Mouse (Mus musculus) CH12.LX (cell line): Measurements from ENCODE around the gene Cipc. TPM values are rescaled to one million over a fixed set of nuclear protein-coding genes. Genes with fewer than 3 reads are reported as not detected.

Experiments used
- DNase-seq: peaks from one replicate; pipeline ENCODE4 v3.0.0-alpha.2; 2013; ENCODE audit errors: extremely low read depth
- H3K27ac ChIP-seq: 2 replicates; pipeline ENCODE4 v1.5.1; 2012; ENCODE audit warnings: low read depth, mild to moderate bottlenecking, control low read depth, moderate library complexity; ENCODE audit not compliant: insufficient read depth
- H3K27me3 ChIP-seq: replicated peaks from 2 replicates; pipeline ENCODE3; 2012; ENCODE audit warnings: inconsistent platforms
- H3K36me3 ChIP-seq, 2 experiments: replicated peaks in 1 of 2; 2 replicates each; pipeline versions ENCODE3 to v1.6.1; 2012; ENCODE audit warnings: inconsistent platforms in 1 of 2, low read length in 1 of 2, mild to moderate bottlenecking in 1 of 2, mixed read lengths in 1 of 2, moderate library complexity in 1 of 2; ENCODE audit not compliant: control insufficient read depth in 1 of 2, insufficient read depth in 1 of 2
- H3K4me1 ChIP-seq, 2 experiments: 2 replicates each; pipeline ENCODE4 v1.6.1; 2012; ENCODE audit warnings: inconsistent platforms in 1 of 2, moderate library complexity in 1 of 2; ENCODE audit not compliant: insufficient read depth in 2 of 2, control insufficient read depth in 1 of 2
- H3K4me2 ChIP-seq: 2 replicates; pipeline ENCODE4 v1.6.1; 2012; ENCODE audit warnings: low read depth, mild to moderate bottlenecking, control low read depth; ENCODE audit not compliant: poor library complexity, insufficient read depth, severe bottlenecking
- H3K4me3 ChIP-seq, 3 experiments: fragments of 150-350 bp in 1 of 3; sonication (generic) in 1 of 3; replicated peaks in 1 of 3; 2 replicates each; pipeline versions ENCODE3 to v1.5.1; 2011 to 2012; ENCODE audit warnings: low read depth in 2 of 3, low read length in 2 of 3, mild to moderate bottlenecking in 2 of 3, moderate library complexity in 2 of 3, control low read depth in 1 of 3, improper control_type of control experiment in 1 of 3, inconsistent platforms in 1 of 3, mixed read lengths in 1 of 3; ENCODE audit not compliant: poor library complexity in 1 of 3
- H3K79me2 ChIP-seq: replicated peaks from 2 replicates; pipeline ENCODE4 v1.6.1; 2012; ENCODE audit warnings: mild to moderate bottlenecking, moderate library complexity; ENCODE audit not compliant: control insufficient read depth, poor library complexity, insufficient read depth, severe bottlenecking; ENCODE audit errors: extremely low read depth
- H3K9ac ChIP-seq: 2 replicates; pipeline ENCODE4 v1.6.1; 2012; ENCODE audit warnings: low read depth, mild to moderate bottlenecking, control low read depth, moderate library complexity; ENCODE audit not compliant: insufficient read depth
- H3K9me3 ChIP-seq: replicated peaks from 2 replicates; pipeline ENCODE3; 2012; ENCODE audit warnings: low read length, inconsistent platforms, mixed read lengths
- BHLHE40 ChIP-seq: IDR thresholded peaks from 2 replicates; pipeline ENCODE4 v1.6.1; 2011; ENCODE audit warnings: mild to moderate bottlenecking, low read depth, low read length, improper control_type of control experiment
- CHD1 ChIP-seq: IDR thresholded peaks from 2 replicates; pipeline ENCODE4 v1.6.1; 2012; ENCODE audit warnings: low read depth, low read length, improper control_type of control experiment, inconsistent platforms
- CHD2 ChIP-seq: IDR thresholded peaks from 2 replicates; pipeline ENCODE4 v1.6.1; 2011; ENCODE audit warnings: low read length, improper control_type of control experiment
- CTCF ChIP-seq, 2 experiments: IDR thresholded peaks in 1 of 2; conservative IDR thresholded peaks in 1 of 2; 2 replicates each; pipeline ENCODE4 v1.5.1; 2011 to 2012; ENCODE audit warnings: low read depth in 2 of 2, low read length in 2 of 2, improper control_type of control experiment in 1 of 2, inconsistent platforms in 1 of 2, mild to moderate bottlenecking in 1 of 2, moderate library complexity in 1 of 2
- E2F4 ChIP-seq: IDR thresholded peaks from 2 replicates; pipeline ENCODE4 v1.6.1; 2011; ENCODE audit warnings: low read depth, low read length, improper control_type of control experiment; ENCODE audit not compliant: insufficient replicate concordance
- ELF1 ChIP-seq: IDR thresholded peaks from 2 replicates; pipeline ENCODE4 v1.6.1; 2014; ENCODE audit warnings: low read depth, mild to moderate bottlenecking, inconsistent platforms, low read length, improper control_type of control experiment
- EP300 ChIP-seq: IDR thresholded peaks from 2 replicates; pipeline ENCODE4 v1.6.1; 2011; ENCODE audit warnings: low read length, improper control_type of control experiment
- ETS1 ChIP-seq: conservative IDR thresholded peaks from 2 replicates; pipeline ENCODE4 v1.6.1; 2012; ENCODE audit warnings: low read depth, mild to moderate bottlenecking, inconsistent platforms, low read length, improper control_type of control experiment, moderate library complexity
- GABPA ChIP-seq: IDR thresholded peaks from 2 replicates; pipeline ENCODE4 v1.6.1; 2012; ENCODE audit warnings: low read depth, low read length, improper control_type of control experiment, inconsistent platforms; ENCODE audit not compliant: insufficient replicate concordance
- HCFC1 ChIP-seq: IDR thresholded peaks from 2 replicates; pipeline ENCODE4 v1.6.1; 2012; ENCODE audit warnings: low read depth, mild to moderate bottlenecking, inconsistent platforms, low read length, improper control_type of control experiment
- IRF4 ChIP-seq: IDR thresholded peaks from 2 replicates; pipeline ENCODE4 v1.6.1; 2014; ENCODE audit warnings: low read depth, mild to moderate bottlenecking, inconsistent platforms, low read length, improper control_type of control experiment
- JUN ChIP-seq: IDR thresholded peaks from 2 replicates; pipeline ENCODE4 v1.6.1; 2011; ENCODE audit warnings: low read depth, mild to moderate bottlenecking, low read length, improper control_type of control experiment, moderate library complexity; ENCODE audit not compliant: insufficient read depth
- JUND ChIP-seq: conservative IDR thresholded peaks from 2 replicates; pipeline ENCODE4 v1.6.1; 2011; ENCODE audit warnings: low read depth, low read length, improper control_type of control experiment
- KAT2A ChIP-seq: IDR thresholded peaks from 2 replicates; pipeline ENCODE4 v1.6.1; 2012; ENCODE audit warnings: low read length, improper control_type of control experiment, inconsistent platforms; ENCODE audit not compliant: insufficient replicate concordance
- MAFK ChIP-seq: IDR thresholded peaks from 2 replicates; pipeline ENCODE4 v1.6.1; 2011; ENCODE audit warnings: low read length, improper control_type of control experiment; ENCODE audit not compliant: insufficient replicate concordance
- MAX ChIP-seq: IDR thresholded peaks from 2 replicates; pipeline ENCODE4 v1.6.1; 2011; ENCODE audit warnings: low read length, improper control_type of control experiment
- MAZ ChIP-seq: IDR thresholded peaks from 2 replicates; pipeline ENCODE4 v1.6.1; 2012; ENCODE audit warnings: low read depth, mild to moderate bottlenecking, inconsistent platforms, low read length, improper control_type of control experiment, moderate library complexity
- MEF2A ChIP-seq: IDR thresholded peaks from 2 replicates; pipeline ENCODE4 v1.6.1; 2014; ENCODE audit warnings: low read depth, mild to moderate bottlenecking, inconsistent platforms, low read length, improper control_type of control experiment, borderline replicate concordance
- MXI1 ChIP-seq: IDR thresholded peaks from 2 replicates; pipeline ENCODE4 v1.6.1; 2011; ENCODE audit warnings: mild to moderate bottlenecking, low read depth, low read length, improper control_type of control experiment
- MYC ChIP-seq: IDR thresholded peaks from 2 replicates; pipeline ENCODE4 v1.6.1; 2011; ENCODE audit warnings: low read depth, mild to moderate bottlenecking, improper control_type of control experiment, low read length
- NELFE ChIP-seq: IDR thresholded peaks from 2 replicates; pipeline ENCODE4 v1.6.1; 2011; ENCODE audit warnings: low read depth, low read length, improper control_type of control experiment
- NRF1 ChIP-seq: IDR thresholded peaks from 2 replicates; pipeline ENCODE4 v1.6.1; 2014; ENCODE audit warnings: low read depth, mild to moderate bottlenecking, inconsistent platforms, low read length, improper control_type of control experiment, moderate library complexity
- PAX5 ChIP-seq: IDR thresholded peaks from 2 replicates; pipeline ENCODE4 v1.6.1; 2012; ENCODE audit warnings: low read length, inconsistent platforms, mixed read lengths
- POLR2A ChIP-seq: IDR thresholded peaks from 2 replicates; pipeline ENCODE4 v1.6.1; 2011; ENCODE audit warnings: low read depth, mild to moderate bottlenecking, improper control_type of control experiment, low read length
- POLR2AphosphoS2 ChIP-seq: IDR thresholded peaks from 2 replicates; pipeline ENCODE4 v1.6.1; 2011; ENCODE audit warnings: low read depth, low read length, improper control_type of control experiment
- RAD21 ChIP-seq: IDR thresholded peaks from 2 replicates; pipeline ENCODE4 v1.6.1; 2011; ENCODE audit warnings: low read depth, mild to moderate bottlenecking, low read length, improper control_type of control experiment, moderate library complexity
- RCOR1 ChIP-seq: conservative IDR thresholded peaks from 2 replicates; pipeline ENCODE4 v1.6.1; 2012; ENCODE audit warnings: low read depth, mild to moderate bottlenecking, inconsistent platforms, low read length, improper control_type of control experiment
- SIN3A ChIP-seq: IDR thresholded peaks from 2 replicates; pipeline ENCODE4 v1.6.1; 2012; ENCODE audit warnings: low read length, improper control_type of control experiment, inconsistent platforms
- SMC3 ChIP-seq: IDR thresholded peaks from 2 replicates; pipeline ENCODE4 v1.6.1; 2011; ENCODE audit warnings: low read depth, low read length, improper control_type of control experiment
- TBP ChIP-seq: conservative IDR thresholded peaks from 2 replicates; pipeline ENCODE4 v1.6.1; 2011; ENCODE audit warnings: low read depth, low read length, improper control_type of control experiment
- TCF12 ChIP-seq: IDR thresholded peaks from 2 replicates; pipeline ENCODE4 v1.6.1; 2014; ENCODE audit warnings: low read depth, mild to moderate bottlenecking, inconsistent platforms, low read length, improper control_type of control experiment
- UBTF ChIP-seq: IDR thresholded peaks from 2 replicates; pipeline ENCODE4 v1.6.1; 2012; ENCODE audit warnings: low read depth, mild to moderate bottlenecking, inconsistent platforms, low read length, improper control_type of control experiment, moderate library complexity
- USF1 ChIP-seq: IDR thresholded peaks from 2 replicates; pipeline ENCODE4 v1.6.1; 2014; ENCODE audit warnings: low read depth, mild to moderate bottlenecking, inconsistent platforms, low read length, improper control_type of control experiment
- USF2 ChIP-seq: conservative IDR thresholded peaks from 2 replicates; pipeline ENCODE4 v1.6.1; 2011; ENCODE audit warnings: low read depth, low read length, improper control_type of control experiment
- ZC3H11A ChIP-seq: IDR thresholded peaks from 2 replicates; pipeline ENCODE4 v1.6.1; 2012; ENCODE audit warnings: low read depth, mild to moderate bottlenecking, inconsistent platforms, low read length, improper control_type of control experiment
- ZKSCAN1 ChIP-seq: IDR thresholded peaks from 2 replicates; pipeline ENCODE4 v1.6.1; 2012; ENCODE audit warnings: low read depth, inconsistent platforms, low read length, improper control_type of control experiment, borderline replicate concordance
- ZMIZ1 ChIP-seq: IDR thresholded peaks from 2 replicates; pipeline ENCODE4 v1.6.1; 2012; ENCODE audit warnings: low read depth, mild to moderate bottlenecking, inconsistent platforms, low read length, improper control_type of control experiment
- ZNF384 ChIP-seq: IDR thresholded peaks from 2 replicates; pipeline ENCODE4 v1.6.1; 2012; ENCODE audit warnings: low read depth, low read length, improper control_type of control experiment, inconsistent platforms
- dilution Hi-C: fragments of 300-500 bp; cut with MboI; formaldehyde crosslinking; loops from 2 replicates; pipeline ENCODE4 v1.14.3; 2020; ENCODE audit warnings: low sequenced_read_pairs; ENCODE audit not compliant: extremely low pct_unique_long_range_greater_than_20kb, extremely low pct_ligation_motif_present
- in situ Hi-C: fragments of 300-500 bp; cut with MboI; formaldehyde crosslinking; loops from 3 replicates; pipeline ENCODE4 v1.14.3; 2019; ENCODE audit warnings: low sequenced_read_pairs, low pct_ligation_motif_present, low pct_unique_long_range_greater_than_20kb, mixed read lengths
- polyA plus RNA-seq: library from polyadenylated mRNA; unstranded; fragments of >175 nt; gene quantifications from 2 replicates; pipeline ENCODE4 v1.2.1, GENCODE M21; 2012; ENCODE audit warnings: low read depth; ENCODE audit not compliant: insufficient read length
- total RNA-seq, 2 experiments: library from RNA; depleted of rRNA; stranded (reverse); fragments of 300-350 nt in 1 of 2; fragments of >200 nt in 1 of 2; gene quantifications; 2 replicates each; pipeline ENCODE4 v1.2.3; 2012 to 2014

Cipc gene
- total and polyA plus RNA-seq, 3 experiments, result 15.7 to 20.5 (median 18.7) TPM

DNA sequence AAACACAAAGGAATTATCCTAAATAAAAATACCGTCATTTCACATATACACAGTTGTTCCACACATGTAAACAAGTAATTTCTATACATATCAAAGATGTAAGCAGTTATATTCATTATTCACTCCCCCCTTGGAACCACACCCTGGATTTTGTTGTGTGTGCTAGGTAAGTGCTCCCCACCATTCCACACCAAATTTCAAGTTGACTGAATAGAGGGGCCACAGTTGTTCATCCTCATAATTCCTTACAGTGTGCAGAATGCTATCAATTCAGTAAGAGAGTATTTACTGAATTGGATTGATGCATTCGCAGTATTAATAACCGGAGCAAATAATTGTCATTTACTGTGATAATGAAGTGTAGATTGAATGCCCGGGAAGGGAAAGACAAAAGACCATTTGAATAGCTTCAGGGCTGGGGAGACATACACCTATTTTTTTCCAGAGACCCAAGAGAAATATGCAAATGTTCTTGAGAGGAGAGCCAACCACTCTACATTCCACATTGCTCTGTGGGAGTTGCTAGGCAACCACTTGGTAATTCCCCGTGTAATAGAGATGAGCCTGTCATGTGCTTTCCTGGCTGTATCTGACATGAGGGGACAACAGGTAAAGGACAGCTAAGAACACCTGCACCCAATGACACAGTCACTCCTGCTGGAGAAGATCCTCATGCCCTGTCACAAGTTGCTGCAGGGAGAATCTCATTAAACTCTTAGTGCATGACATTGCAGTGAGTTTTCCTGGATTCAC is 4.9 kb upstream of the Cipc start:
- H3K27me3 ChIP-seq, result no peaks in the 10 kb centered on the region
- dilution Hi-C loops (no loop called here), in situ Hi-C loops (no loop called here)
- DNase-seq, result peak; percentile 92
- peak overlapping the region; percentile 73 for H3K4me2 ChIP-seq
- H3K4me3 ChIP-seq, result no peak overlapping the region
- peaks cover 4 to 55% of the 10 kb centered on the region in 2 experiments for H3K4me1 ChIP-seq
- H3K36me3 ChIP-seq, result no peaks in the 10 kb centered on the region
- H3K27ac ChIP-seq, result no peak overlapping the region
- H3K79me2 ChIP-seq, result no peaks in the 10 kb centered on the region
- H3K9ac ChIP-seq, result no peak overlapping the region; the same call in 1 of the 2 replicates
- H3K9me3 ChIP-seq, result no peaks in the 10 kb centered on the region
- TF ChIP-seq KAT2A (no peak), EP300 (0 out of 2 replicates have a peak, but pooled peaks have one; percentile 49), ELF1 (no peak), JUND (no peak), TCF12 (0 out of 2 replicates have a peak, but pooled peaks have one; percentile 15), ZC3H11A (no peak), ZNF384 (peak; percentile 77), MYC (0 out of 2 replicates have a peak, but pooled peaks have one; percentile 57), USF1 (0 out of 2 replicates have a peak, but pooled peaks have one; percentile 8), CHD1 (no peak), CTCF (conservative IDR thresholded peaks at IDR 0.05 in 1 of 2, IDR thresholded peaks at IDR 0.05 in 1 of 2; ENCODE audit: low read depth in 2 of 2, low read length in 2 of 2) (no peak), RCOR1 (no peak), MAFK (no peak), GABPA (no peak), MEF2A (no peak), POLR2AphosphoS2 (no peak), ZMIZ1 (no peak), HCFC1 (no peak), E2F4 (no peak), TBP (0 out of 2 replicates have a peak, but pooled peaks have one; percentile 39), NRF1 (no peak), SIN3A (no peak; the same call in 1 of the 2 replicates), ETS1 (peak; percentile 42; the same call in 1 of the 2 replicates), BHLHE40 (peak; percentile 65), RAD21 (no peak), MAX (peak; percentile 47; the same call in 1 of the 2 replicates), PAX5 (no peak), CHD2 (no peak), POLR2A (no peak), MXI1 (peak; percentile 80), NELFE (no peak), UBTF (no peak), IRF4 (no peak), MAZ (no peak), JUN (peak; percentile 8; the same call in 1 of the 2 replicates), SMC3 (no peak), USF2 (no peak), ZKSCAN1 (no peak)
